Mouse (Mus musculus) CD8-positive naive resting alpha-beta T cell, adult 2 months (primary cell): ENCODE measurements around the gene Sf3a1.
A peak's percentile ranks its signal among the peaks of the same experiment; 100 is the strongest.
"Not testable (repeated sequence)": the region's sequence is repeated elsewhere in the genome, so short reads cannot be mapped to it uniquely, and the experiment has no call there.

ENCODE experiments used
- DNase-seq, 2 experiments: peaks; one replicate each; pipeline ENCODE4 v3.0.0; 2022; ENCODE audit warnings: low read depth in 2 of 2, low spot score in 2 of 2

Sf3a1 gene

DNA sequence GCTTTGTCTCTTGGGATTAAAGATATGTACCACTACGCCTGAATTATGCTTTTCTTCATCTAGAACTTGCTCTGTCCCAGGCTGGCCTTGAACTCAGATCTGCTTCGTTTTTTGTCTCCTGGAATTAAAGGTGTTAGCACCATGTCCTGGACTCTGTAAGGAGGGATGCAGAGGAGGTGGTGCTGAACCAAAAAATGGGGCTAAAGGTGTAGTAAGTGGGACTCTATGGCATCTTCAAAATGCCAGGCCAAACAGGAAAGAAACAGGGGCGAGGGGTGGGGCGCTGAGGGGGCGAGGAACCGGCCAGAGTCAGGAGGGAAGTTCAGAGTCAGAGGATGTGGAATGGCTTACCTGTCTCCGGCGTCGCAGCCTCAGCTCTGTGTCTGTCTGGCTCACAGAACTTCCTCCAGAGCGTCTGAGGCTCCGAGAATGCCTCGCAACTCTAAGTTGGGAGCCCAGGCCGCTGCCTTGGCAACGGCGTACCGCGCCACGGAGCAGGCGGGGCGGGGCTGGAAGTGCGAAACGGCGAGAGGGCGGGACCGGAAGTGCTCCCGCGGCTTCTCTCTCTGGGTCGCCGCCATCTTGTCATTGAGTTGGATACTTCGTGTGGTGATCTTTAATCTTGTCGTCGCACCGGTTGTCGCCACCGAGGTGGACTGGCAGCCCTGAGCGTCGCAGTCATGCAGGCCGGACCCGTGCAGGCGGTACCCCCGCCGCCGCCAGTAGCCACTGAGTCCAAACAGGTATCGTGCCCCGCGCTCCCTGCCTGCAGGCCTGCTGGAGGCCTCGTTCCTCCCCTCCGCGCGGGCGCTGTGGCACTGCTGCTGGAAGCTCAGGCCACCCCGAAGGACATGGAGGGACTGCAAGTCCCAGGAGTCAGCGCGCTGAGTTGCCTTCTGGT is at the start of gene Sf3a1, which contains the start of gene Ccdc157:
Sf3a1 (plus strand) TSS at position 543 of the 901 bp plus-strand sequence.
Ccdc157 (minus strand) TSS at position 486 of the 901 bp plus-strand sequence.
- peak; percentile 90 to 93 for DNase-seq

- no peak for DNase-seq
Observed at GRCm38 (mm10) chr11:4112033-4112432, 48.1 kb upstream of the Sf3a1 start.

GRCm38 (mm10) chr11:4112861-4113260 is 47.3 kb upstream of the Sf3a1 start:
- no peak for DNase-seq

GRCm38 (mm10) chr11:4113496-4113895 is 46.7 kb upstream of the Sf3a1 start:
- DNase-seq = no peak

GRCm38 (mm10) chr11:4113970-4114369 is 46.2 kb upstream of the Sf3a1 start:
- no peak for DNase-seq

GRCm38 (mm10) chr11:4114541-4114940 is 45.6 kb upstream of the Sf3a1 start:
- not testable (repeated sequence) for DNase-seq

DNA sequence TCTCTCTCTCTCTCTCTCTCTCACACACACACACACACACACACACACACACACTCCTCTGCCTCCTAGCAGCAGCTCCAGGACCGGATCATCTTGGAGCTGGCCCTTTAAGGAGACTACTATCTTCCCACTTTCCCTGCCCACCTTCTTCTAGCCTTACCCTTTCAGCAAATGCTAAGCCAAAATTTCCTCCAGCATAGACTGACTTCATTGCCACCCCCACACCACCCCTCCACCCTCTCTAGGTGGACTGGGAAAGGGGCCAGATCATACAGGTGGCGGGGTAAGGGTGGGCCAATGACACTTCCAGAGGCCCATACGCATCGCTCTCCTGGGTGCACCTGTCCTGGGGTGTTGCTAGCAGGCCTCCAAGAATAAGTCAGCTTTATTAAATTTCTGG is 44.7 kb upstream of the Sf3a1 start:
- DNase-seq = no peak

GRCm38 (mm10) chr11:4116458-4117141 is 43.5 kb upstream of the Sf3a1 start:
- DNase-seq = no peak

DNA sequence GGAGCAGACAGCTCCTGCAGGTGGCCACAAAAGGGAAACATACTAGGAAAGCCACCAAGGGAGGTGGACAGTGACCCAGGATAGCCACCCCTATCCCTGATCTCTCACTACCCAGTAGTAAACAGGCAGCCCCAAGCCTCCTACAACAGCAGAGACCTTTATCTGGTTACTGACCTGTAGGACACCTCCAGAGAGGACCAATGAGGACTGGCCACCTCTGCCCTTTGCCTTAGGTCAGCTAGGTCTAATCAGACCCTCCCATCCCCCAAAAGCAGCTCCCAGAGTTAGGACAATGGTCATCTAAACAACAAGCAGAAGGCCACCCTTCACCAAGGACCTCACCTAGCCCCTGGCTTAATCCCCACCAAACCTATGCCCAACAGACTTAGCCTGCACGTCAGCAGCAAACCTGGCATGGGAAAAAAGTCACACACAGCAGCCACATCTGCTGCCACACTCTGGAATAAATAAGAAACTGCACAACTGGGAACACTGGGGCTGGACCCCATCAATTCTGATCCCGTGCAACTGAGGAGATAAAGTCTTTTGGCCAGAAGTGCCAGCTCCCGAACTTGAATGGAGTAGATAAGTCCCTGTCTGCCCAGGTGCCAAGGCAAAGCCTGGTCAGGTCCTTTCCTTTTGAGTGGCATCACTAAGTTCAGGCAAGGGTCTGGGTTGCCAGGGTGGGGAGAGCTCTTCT is 42.6 kb upstream of the Sf3a1 start:
- no peak for DNase-seq

- DNase-seq = peak in 1 of 2 experiments; percentile 15
Observed at GRCm38 (mm10) chr11:4118081-4118921, 41.8 kb upstream of the Sf3a1 start.

DNA sequence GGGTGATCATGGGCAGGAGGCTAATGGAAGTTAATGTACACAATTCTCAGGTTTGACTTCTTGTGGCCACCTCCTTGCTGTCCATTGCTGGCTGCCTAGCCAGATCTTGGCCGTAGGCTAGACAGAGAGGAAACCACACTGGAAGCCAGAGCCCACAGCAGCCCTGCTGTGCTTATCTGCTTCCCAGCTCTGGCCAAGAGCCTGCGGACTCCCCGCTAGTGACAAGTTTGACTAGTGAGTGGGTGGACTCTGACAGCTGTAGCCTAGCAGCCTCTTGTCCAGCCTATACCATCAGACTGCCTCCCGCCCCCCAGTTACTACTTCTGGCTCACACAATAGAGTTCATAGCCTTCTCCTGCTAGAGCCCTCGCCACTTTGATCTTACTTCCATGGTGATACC is 40.5 kb upstream of the Sf3a1 start:
- no peak for DNase-seq

- DNase-seq = no peak
Observed at GRCm38 (mm10) chr11:4121691-4122090, 38.5 kb upstream of the Sf3a1 start.

DNA sequence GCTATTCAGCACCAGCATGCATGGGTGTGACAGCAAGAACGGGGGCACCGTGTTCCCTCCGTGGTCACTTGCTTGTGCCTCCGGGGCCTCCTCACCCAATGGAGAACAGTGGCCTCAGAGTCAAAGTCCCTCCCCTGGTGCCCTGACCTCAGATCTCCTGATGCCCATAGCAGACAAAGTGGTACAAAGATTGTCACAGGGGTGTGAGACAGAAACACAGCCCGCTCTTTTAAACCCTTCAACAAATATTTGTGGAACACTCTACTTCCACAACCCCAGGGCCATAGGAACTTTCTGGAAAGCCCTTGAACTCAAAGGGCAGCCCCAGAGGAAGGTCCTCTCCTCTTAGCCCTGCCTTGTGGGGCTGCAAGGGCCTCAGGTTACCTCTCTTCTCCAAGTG is 37.9 kb upstream of the Sf3a1 start:
- DNase-seq = no peak

DNA sequence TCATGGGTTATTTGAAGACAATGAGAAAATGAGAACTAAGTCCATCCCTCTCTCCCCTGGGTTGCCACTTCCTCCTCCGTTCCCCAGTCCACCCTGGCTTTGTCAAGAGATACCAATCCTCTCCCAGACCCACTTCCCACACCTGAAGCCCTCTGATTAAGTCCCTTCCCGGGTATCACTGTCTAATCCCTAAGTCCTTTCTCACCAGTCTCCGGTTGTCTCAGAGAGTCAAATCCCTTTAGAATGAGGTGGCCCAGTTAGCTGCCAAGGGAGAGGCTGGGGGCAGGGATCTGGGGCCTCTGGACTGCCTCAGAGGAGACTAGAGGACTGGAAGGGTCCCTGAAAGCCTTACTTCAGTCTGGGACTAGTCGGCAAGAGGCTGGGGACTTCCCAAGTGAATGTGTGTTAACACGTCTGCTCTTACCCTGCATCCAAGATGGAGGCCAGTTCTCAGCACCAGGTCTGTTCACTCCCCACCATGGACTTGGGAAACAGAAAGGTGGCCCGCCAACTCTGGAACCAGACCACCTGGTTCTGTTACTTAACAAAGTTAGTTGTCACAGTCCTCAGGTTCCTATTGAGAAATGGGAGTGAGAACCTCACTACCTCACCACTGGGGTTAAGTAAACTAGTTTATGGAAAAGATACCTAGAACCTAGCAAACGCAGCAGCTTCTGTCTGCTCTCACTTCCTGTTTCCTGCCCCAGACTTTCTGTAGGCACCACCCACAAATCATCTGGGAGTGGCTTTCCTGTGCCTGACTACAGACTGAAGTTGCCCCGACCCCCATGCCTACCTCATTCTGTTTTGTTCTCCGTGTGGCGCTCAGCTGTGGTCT is 37.2 kb upstream of the Sf3a1 start, which contains the start of gene Sec14l2:
Sec14l2 (minus strand) TSS at position 674 of the 838 bp plus-strand sequence.
- peak; percentile 27 to 32 for DNase-seq

DNA sequence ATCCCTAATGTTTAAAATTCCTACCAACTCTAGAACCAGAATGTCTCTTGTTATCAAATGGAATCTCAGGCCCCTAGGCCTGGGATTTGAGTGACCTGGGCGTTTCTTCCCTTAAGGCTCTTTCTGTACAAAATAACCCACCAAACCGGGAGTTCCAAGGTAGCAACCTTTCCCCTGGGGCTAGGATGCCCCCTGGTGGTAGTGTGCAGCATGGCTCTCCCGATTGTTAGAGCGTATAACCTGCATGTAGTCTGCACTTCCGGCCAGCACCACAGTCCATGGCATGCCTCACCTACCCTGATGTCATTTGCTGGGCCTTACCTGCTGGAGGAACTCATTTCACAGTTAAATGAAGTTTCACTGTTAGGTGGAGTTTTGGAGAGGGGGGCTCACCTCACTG is 36.2 kb upstream of the Sf3a1 start:
- peak; percentile 32 to 41 for DNase-seq

DNA sequence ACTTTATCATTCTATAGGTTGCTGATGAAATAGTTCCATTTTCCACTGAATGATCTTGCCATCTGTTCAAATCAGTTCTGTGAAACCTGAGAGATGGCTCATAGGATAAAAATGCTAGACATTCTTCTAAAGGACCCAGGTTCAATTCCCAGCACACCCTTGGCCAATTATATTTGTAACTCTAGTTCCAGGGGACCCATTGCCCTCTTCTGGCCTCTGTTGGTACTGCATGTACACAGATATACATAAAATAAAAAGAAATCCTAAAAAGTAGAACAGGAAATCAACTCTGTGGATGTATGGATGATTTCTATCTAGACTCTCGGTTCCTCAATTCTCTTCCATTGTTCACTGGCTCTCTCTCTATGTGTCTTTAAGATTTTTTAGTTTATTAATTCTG is 33.1 kb upstream of the Sf3a1 start:
- no peak for DNase-seq

DNA sequence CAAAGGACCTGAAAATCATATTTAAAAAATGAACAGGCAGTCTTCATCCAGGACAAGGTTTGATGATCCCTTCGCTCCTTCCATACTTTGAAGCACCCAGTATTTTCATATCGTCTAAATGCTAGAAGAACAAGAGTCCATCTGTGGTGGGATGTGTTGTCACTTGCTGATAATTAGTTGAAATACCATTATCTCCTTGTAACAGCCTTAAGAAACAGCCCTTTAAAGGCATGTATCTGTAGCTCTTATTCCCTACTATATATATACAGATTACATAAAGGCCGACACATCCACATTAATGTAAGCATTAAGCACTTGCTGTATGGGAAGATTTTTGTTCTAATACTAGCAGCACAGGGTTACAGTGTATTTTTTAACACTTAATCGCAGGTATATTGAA is 31.7 kb upstream of the Sf3a1 start:
- DNase-seq = not testable (repeated sequence)

DNA sequence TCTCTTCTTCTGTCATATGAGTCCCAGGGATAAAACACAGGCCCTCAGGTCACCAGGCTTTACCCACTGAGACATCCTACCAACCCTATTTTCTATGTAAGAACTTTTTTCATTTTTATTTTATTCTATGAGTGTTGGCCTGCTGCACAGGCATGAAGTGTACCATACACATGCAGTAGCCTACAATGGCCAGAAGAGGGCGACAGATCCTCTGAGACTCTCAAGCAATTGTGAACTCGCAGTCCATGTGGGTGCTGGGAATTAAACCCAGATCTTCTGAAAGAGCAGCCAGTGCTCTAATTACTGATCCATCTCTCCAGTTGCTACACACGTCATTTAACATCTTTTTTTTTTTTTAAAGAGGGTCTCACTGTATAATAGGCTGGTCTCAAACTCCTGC is 26.7 kb upstream of the Sf3a1 start:
- DNase-seq = peak; percentile 17 to 38

DNA sequence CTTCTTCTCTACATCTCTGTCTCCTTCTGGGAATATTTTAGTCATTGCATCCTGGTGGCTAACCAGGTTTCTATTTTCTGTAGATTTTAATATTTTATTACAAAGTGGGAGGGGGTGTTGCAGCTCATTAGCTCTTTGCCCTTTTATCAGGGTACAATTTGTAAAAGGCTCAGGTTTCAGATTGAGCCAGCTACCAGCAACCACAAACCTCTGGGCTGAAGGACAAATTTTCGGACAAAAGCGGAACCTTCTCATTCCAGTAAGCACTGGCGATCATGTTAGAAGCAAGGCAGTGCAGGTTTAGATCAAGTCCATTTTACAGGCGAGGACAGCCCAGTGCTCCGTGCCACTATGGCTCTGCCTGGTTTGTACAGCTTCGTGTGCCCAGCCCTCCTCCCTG is 25.8 kb upstream of the Sf3a1 start:
- DNase-seq = no peak
